Mouse (Mus musculus) gonadal fat pad, adult 2 months (tissue): ENCODE data around the gene Atp1a4. TPM values are rescaled to one million over a fixed set of nuclear protein-coding genes. Genes with fewer than 3 reads are reported as not detected.

Source experiments
- DNase-seq: peaks from one replicate; pipeline ENCODE4 v3.0.0-alpha.2; 2012; ENCODE audit warnings: low read depth
- polyA plus RNA-seq: library from polyadenylated mRNA; depleted of rRNA; stranded (reverse); fragments of >200 nt; gene quantifications from 2 replicates; pipeline ENCODE4 v1.2.3, GENCODE M21; 2012

The Atp1a4 gene
- polyA plus RNA-seq, 1 experiment, result 4.3 TPM

DNA sequence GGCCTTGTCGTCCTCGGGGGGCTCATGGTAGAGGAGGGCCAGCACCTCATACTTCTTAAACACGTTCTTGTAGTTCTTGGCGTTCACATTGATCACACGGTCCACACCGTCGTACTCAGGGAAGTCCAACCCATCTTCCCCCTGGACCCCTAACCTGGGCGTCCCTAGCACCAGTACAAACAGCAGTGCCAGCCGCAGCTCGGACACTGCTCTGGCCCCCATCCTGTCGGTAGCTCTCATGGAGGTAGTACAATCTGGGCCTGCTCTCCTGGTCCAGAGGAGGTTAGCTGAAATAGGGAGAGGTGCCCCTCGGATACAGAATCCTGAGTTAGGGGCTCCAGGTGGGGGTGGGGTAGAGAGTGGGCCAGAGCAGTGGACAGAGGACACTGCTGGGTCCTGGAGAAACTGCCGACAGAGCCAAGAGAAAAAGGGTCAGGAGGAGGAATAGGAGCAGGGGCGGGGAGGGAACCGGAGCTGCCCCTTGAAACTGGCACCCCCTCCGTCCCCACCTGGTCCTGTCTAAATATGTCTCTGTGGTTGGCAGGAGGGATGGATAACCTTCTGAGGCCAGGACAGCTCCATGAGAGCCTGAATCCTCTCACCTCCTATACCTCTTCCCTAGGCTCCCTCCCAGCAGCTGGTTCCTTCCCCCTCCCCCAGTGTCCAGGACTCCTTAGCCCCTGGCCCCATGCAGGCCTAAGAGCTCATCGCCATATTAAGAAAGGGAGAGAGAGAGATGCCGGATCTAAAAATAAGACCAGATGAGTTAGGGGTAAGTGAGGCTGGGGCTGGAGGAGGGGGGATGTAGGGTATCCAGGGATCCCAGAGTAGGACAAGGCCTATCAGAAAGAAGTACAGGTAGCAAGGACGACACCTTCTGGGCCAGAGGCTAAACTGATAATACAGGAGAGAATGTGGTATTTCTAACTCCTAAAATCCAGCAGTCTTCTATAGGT, 38.5 kb downstream of the Atp1a4 start, which contains the start of gene Casq1:
Gene Casq1 (minus strand): TSS at position 418 of the 956 bp plus-strand sequence.
- DNase-seq, result no peak

DNA sequence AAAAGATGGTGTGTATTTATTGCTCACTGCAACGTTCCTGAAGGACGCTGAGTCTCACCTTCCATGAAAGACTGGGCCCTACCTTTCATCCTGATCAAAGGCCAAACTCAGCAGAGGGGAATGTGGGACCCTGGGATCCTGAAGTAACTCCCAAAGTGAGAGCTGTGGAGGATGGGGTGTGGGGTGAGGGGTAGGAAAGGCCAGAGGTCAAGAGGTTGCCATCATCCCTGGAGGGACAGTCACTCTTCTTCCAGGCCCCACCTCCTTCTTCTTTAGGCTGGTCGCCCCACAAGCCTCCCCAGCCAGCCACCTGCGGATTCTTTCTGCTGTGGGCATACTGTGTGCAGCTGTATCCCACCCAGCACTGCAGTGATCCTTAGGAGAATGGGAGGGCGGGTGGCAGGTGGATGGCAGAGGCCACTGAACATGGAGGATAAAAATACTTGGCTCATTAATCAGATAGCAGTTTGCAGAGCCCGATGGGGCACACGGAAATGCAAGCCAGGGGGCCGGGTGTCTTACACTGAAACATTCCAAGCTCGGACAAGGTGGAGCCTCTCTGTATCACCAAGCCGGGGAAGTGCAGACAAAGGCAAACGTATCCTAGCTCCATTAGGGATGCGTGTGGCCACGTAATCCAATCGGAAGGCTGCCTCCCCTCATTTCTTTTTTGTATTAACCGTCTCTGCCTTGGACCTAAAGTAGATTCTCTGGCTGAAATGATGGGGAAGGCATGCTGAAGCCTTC, 39.9 kb downstream of the Atp1a4 start:
- DNase-seq, result no peak

DNA sequence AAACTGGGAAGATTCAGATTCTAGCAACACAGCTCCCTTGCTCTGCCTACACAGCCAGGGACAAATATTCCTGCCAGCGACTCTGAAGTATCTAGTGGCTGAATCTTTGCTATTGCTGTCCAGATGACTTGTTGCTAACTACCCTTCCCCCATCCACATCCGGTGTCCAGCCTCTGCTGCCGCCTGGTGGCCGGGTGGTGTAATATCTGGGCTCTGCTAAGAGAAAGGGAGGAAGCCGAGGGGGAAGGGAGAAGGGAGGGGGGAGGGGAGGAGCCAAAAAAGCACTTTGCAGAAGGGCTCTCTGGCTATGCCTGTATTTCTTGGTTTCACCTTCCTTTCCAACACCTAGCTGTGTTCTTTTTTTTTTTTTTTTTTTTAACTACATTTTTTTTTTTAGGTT, 41.1 kb downstream of the Atp1a4 start:
- DNase-seq, result no peak

DNA sequence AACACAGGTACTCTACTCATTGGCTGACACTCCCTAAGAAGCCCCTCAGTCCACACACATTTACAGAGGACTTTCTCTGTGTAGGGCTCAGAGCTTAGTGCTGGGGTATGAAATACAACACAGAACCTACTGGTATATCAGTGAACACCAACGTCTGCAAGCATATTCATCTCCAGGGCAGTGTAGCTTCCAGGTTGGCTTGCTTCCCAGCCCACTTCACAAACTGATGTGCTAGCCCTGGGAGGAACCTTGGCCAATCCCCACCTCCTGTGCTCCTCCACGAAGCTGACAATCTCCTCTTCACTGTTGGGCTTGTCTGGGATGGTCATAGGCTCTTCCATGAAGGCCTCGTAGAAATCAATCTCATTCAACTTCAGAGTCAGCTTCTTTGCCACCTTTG, 43.5 kb downstream of the Atp1a4 start:
- DNase-seq, result no peak

DNA sequence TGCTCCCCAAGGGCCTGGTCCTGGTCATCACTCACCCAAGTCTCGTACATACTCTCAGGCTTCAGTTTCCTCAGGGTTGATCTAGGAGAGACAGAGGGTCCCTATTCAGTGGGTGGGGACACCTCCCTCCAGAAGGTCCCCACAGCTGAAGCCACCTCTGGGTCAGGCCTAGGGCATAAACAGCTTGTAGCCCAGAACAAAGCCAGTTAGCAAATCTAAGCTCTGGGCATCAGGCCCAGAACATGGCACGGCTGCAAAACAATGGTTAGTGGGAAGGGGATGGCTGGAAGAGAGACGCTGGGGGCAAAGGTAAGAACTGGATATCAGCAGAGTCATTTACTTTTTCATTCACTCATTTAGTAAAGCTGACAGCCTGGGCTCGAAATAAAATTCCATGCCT, 44.4 kb downstream of the Atp1a4 start:
- no peak for DNase-seq

DNA sequence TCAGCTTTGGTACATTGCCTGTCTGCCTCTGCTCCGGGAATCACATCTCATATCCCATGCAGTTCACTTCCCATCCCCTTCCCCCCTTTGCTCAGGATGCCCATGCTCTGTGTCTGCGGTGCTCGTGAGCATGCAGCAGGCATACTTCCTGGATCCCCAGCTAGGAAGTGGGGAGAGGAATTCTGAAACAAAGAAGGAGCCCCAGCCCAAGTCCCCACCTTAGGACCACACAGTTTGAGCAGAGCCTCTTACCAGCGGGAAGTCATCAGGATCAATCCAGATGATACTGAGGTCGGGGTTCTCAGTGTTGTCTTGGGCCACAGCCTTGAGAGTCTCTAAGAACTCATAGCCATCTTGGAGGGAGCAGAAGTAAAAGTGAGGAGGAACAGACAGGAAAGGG, 45.4 kb downstream of the Atp1a4 start:
- DNase-seq, result no peak

DNA sequence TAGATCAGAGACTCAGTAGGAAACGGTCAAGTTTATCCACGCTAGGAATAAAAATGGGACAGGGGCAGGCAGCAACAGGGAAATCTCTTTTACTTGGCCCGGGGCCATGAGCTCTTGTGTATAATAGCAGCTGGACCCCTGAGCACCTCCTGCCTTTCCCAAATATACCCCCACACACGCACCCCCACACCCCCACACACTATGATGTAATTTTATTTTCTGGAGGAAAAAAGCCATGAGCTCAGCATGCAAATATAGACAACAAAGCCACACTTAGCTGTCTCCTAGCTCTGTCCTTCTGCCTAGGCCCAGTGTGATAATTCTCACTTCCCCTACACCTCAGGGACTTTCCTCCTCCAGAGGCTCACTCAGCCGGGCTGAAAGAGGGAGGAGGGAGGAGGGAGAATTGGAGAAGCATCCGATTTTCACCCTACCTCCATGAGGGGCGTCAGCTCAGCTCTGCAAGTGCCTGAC, 51.1 kb downstream of the Atp1a4 start:
- DNase-seq, result no peak

DNA sequence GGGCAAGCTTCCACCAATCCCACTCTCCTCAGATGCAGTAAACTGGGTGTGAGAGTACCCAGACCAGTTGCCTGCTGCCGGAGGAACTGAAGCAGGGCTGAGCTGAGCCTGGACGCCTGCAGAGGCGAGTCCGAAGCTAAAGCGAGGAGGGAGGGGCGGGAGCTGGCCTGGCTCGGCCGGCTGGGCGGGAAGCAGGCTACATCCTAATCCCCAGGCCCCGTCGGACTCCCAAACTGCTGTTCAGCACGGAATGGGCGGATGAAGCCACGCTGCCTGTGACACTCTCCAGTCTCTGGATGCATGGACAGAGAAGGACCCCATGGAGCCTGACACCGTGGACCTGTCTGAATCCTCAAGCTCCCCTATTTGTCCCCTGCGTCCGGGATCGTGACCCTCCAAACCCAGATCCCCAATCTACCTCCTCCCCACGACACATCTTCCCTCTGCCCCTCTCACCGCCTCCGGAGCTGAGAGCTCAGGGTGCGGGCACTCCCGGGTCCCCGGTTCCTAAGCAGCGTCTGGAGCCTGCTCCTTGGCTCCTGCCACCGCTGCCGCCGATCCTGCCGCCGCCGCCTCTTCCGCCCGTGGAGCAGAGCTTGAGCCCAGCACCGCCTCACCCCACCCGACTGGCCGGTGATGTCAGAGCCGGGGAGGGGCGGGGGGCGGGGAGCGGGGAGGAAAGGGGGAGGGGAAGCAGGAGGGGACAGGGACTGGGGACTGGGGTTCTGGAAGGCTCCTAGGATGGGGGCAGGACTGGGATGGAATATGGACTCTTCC, 51.9 kb downstream of the Atp1a4 start, which contains the start of gene Pea15a:
Gene Pea15a (minus strand): TSS at position 664 of the 777 bp plus-strand sequence.
- DNase-seq, result no peak

DNA sequence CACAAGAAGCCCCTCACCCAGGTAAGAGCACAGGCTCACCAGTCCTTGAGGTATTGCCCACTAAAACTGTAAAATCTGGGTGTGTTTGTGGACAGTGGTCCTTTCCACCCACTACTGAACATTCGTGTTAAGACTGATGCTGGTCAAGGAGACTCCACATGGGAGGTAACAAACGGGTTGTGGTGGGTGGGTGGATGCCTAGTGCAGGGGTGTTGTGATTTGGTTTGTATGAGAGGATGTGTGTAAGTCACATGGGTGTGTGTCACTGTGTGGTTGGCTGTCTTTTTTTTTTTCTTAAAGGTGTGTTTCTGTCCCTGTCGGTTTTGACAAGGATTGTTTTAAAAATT, 52.5 kb downstream of the Atp1a4 start:
- no peak for DNase-seq

DNA sequence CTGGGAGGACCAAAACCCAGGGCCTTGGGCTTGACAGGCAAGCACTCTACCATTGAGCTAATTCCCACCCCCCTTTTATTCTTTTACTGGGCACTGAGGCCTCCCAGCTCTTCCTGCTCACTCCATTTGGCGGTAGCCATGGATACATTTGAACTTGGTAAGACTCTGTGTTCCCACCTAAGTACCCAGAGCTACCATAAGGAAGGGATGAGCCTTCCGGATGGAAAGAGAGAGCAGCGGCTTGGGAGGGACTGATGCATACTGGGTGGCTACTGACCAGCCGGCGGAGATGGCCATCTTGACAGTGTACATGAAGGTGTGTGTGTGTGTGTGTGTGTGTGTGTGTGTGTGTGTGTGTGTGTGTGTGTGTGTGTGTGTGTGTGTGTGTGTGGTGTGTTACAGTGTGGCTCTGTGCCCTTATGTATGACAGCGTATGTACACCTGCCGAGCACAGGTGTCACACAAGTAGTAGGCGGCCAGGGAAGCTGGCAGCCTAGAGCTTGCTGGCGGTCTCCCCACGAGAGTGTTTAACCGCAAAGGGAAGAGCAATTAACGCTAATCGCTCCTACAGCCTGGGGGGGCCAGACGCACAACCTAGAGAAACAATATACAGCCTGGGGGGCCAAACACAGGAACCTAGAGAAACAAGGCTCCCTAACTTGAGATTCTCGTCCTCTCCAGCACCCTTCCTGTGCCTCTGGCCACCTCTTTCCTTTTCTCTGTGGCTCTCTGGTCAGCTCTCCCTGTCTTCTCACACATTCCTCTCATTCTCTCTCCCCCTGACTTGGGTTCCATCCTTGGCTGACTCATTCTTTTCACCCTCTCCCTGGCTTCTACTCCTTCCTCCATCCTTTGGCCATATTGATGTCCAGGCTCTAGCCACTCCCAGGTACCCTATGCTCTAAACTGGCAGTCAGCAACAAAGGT, 53.1 kb downstream of the Atp1a4 start:
- no peak for DNase-seq

DNA sequence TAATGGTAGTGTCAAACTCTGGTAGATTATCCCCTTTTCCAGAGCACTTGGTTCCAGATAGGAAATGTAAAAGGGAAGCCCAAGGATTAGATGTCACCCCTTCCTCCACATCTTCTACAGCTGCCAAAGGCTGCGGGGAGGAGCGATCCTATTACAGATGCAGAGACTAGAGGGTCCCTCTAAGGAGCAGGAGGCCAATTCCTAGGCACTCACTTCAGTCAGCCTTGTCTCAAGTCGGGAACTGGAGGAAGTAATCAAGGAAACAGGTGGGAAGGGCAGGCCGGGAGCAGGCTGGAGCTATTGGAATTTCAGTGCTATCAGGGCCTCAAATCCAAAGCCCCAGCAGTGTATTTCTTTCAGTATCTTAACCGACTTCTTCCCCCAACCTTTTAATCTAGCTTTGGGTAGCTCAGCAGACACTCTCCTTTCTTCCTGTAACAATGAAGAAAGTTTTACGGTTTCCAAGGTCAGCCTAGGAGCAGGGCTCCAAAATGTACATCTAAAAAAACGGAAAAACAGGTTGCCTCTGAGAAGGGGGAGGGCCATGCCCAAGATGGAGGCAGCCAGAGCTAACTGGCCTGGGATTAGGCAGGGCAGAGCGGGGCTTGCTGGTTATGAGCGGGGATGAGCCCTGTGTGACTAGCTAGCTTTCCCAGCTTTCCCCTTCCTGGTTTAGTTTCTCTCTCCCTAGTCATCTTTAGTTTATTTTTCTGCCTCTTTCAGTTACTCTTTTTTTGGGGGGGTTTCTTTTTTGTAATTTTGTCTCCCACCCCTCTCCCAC, 54.0 kb downstream of the Atp1a4 start:
- no peak for DNase-seq

DNA sequence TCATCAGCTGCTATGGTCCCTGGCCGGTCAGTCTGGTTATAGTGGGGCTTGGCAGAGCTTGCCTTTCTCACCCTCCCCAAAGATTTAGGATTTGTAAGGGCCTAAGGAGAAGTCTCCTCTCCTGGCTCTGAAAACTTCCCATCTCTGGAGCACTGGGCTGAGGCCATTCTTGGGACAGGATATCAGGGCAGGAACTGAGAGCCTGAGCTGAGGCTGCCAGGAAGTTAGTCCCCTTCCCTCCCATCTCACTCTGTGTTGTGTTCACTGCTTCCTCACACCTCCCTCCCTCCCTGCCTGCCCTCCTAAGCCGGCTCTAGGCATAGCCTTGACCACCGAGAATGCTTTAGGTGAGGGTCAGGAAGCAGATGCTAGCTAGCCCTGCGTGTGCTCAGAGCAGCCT, 54.6 kb downstream of the Atp1a4 start:
- DNase-seq, result no peak

DNA sequence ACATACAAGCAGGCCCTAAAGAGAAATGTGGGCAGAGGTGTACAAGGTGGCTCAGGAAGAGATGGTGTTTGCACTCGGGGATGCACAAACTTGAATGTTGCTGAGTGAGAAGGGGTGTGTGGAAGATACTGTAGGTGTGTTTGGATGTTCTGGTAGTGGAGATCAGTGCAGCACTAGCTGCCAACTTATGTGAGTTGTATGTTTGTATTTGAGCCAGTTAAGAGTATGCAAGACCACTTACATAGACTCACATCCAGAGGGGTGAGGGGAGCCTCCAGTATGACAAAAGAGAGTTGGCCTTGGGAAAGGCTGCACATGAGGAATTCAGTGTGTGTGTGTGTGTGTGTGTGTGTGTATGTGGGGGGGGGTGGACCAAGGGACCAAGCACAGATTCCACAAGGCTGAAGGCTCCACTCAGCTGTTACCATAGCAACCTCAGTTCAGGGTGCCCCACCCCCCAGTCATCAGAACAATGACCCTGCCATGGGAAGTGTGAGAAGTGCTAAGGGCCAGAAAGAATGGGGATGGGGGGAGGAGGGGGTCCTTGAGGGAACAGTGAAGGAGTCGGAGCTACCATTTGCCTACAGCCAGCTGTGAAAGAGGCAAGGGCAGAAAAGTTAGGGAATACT, 55.2 kb downstream of the Atp1a4 start:
- no peak for DNase-seq

DNA sequence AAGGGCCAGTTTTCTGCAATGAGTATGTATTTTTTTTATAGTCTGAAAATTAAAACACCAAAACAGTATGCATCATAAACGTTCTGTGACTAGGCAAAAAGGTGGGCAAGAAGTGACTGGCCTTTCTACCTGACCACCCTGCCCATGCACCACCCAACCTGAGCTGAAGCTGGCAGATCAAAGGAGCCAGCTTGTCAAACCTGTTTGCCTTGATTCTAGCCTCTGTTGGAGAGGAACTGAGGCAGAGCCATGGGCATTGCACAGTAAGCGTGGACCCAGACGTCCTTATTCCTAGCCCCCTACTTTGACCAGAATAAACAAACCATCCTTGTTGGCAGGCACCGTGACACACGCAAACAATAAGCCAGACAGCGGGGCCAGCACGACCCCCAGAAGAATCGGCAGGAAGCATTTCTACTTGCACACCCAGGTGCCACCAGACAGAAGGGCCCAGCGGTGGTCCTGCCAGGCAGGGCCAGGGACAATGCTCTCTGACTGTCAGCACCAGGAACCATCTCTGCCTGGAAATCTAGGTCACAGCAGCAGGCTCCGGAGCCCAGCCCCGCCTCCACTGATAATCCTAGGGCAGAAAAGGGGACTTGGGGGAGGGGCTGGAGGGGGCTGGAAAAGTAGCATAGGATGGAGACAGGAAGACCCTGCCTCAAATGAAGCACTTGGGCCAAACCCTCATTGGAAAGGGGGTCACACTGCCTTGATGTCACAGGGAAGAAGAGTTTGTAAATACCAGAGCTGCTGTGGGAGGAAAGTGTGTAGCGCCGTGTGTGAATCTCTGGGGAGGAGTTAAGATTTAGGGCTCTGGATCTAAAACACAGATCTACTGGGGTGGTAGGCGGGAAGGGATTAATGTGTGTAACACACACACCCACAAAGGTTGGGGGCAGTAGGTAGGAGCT, 56.0 kb downstream of the Atp1a4 start:
- no peak for DNase-seq

DNA sequence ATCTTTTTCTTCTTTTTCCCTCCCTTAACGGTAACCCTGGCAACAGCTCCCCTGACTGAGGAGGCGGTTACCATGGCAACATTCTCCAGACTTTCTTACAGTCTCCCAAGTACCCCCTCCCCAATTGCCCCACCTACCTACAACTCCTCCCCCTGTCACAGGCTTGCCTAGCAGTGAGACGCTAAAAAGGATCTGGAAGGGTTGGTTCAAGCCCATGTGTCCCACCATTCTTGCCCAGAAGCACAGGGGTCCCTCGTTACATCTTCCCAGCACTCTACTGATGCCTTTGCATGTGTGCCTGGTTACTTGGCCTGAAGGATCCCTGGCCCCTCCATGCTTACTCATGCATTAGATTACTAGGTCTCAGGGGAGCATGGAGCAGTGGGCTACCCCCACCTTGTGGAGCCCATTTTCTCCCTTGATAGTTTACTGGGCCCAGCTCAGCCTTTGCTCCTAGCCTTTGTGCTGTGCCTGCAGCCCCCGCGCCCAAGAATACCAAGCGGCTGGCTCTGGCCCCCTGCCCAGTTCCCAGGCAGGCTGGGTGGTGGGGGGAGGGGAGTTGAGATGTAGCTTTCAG, 57.3 kb downstream of the Atp1a4 start:
- DNase-seq, result no peak

DNA sequence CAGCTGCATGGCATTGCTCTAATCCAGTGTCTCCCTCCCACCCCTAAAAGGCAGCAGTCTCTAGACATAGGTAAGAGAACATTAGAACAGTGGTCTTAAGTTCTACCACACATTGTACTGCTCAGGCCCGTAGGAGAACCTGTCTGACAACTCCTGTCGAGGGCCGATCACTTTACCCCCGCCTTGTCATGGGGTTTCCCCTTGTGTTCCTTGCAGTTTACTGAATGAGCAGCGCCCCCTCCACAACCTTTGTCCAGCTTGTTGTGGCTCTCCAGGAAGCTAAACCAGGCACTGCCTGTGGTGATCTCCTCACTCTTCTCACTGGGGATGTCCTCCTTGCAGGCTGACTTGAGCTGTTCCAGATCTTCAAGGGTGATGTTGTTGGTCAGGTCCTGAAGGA, 58.1 kb downstream of the Atp1a4 start:
- no peak for DNase-seq

DNA sequence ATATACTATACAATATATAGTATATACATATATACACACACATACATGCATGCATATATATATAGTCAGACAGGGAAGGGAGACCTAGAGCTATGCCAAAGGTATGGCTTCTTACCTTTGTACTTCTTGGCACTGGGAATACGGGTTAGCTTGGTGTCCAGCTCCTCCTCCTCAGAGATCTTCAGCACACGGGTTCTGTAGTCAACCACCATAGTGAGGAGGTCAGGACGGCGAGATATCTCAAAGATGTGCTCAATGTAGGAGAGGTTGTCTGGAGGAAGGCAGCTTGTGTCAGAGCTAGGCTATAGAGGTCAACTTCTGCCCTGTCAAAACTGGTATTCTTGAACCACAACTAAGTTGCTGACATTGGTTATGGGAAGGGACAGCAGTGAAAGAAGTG, 59.2 kb downstream of the Atp1a4 start:
- no peak for DNase-seq

DNA sequence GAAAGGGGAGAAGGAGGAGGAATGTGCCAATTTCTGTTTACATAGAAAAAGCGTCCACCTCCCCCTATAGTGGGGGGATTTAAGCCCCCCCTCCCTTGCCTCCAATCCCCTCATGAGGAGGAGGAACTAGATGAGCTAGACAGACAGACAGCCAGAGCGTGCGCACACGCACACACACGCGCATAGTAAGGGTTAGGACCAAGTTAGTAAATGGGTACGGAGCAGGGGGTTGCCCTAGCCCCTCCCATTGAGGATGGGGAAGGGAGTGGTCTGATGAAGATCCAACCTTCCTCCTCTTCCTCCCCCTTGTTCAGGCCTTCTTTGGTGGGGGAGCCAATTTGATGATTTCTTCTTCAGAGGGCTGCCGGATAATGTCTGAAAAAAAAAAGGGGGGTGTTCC, 59.9 kb downstream of the Atp1a4 start:
- DNase-seq, result no peak
